Mouse (Mus musculus): ENCODE measurements around the gene Phc1. TPM values are rescaled to one million over a fixed set of nuclear protein-coding genes. Genes with fewer than 3 reads are reported as not detected.
A peak's percentile ranks its signal among the peaks of the same experiment; 100 is the strongest.

The Phc1 gene
- polyA plus RNA-seq, 1 experiment from 2014 or later: 6.5 TPM

GRCm38 (mm10) chr6:122269170-122269569, 71.2 kb downstream of the Phc1 start:
- WGBS: 76% methylated on average over 4 of the region's 4 CpGs
- H3K4me3 ChIP-seq (ENCODE audit: low read depth, low read length): no peak overlapping the region
- no peaks in the 10 kb centered on the region for H3K27me3 ChIP-seq (replicated peaks; ENCODE audit: insufficient read depth, low read length)
- no peaks in the 10 kb centered on the region for H3K4me1 ChIP-seq (ENCODE audit: insufficient read depth, low read depth, low read length)
- DNase-seq (ENCODE audit: low spot score): no peak
- no peak overlapping the region for H3K9ac ChIP-seq (replicated peaks; ENCODE audit: low read depth)
- H3K9me3 ChIP-seq (ENCODE audit: low read length): no peaks in the 10 kb centered on the region
- ATAC-seq: no peak
- no peak overlapping the region for H3K27ac ChIP-seq (ENCODE audit: low read length)
- no peak for TF ChIP-seq CTCF (IDR thresholded peaks at IDR 0.05)
- no peak for TF ChIP-seq EP300 (IDR thresholded peaks at IDR 0.05)
- no peaks in the 10 kb centered on the region for H3K36me3 ChIP-seq (ENCODE audit: insufficient read depth, low read length)
- no peak overlapping the region for H3K4me2 ChIP-seq (replicated peaks; ENCODE audit: low read depth, low read length)

- Histone ChIP-seq H3K36me3 (ENCODE audit: insufficient read depth, low read length) (no peaks in the 10 kb centered on the region), H3K9me3 (ENCODE audit: low read length) (no peaks in the 10 kb centered on the region), H3K4me1 (ENCODE audit: insufficient read depth, low read depth, low read length) (no peaks in the 10 kb centered on the region), H3K4me3 (ENCODE audit: low read depth, low read length) (no peak overlapping the region), H3K27me3 (replicated peaks; ENCODE audit: insufficient read depth, low read length) (no peaks in the 10 kb centered on the region), H3K4me2 (replicated peaks; ENCODE audit: low read depth, low read length) (no peak overlapping the region), H3K27ac (ENCODE audit: low read length) (no peak overlapping the region), H3K9ac (replicated peaks; ENCODE audit: low read depth) (no peak overlapping the region)
- peak; percentile 32 for DNase-seq (ENCODE audit: low spot score)
- ATAC-seq: no peak
- TF ChIP-seq CTCF (IDR thresholded peaks at IDR 0.05): no peak
- TF ChIP-seq EP300 (IDR thresholded peaks at IDR 0.05): no peak
- WGBS: 18% methylated on average over 3 of the region's 3 CpGs
These were observed 71.8 kb downstream of the Phc1 start for GRCm38 (mm10) chr6:122268561-122268960.

Other genes starting within 250 kb of the Phc1 start
- not detected in 2 replicates for gene Klrg1, start 57.7 kb downstream of the Phc1 start, polyA plus RNA-seq (2015; fragmentation: Nextera tagmentation; extraction: Ambion mirVana)
- gene M6pr, start 31.8 kb downstream of the Phc1 start, polyA plus RNA-seq (2015; fragmentation: Nextera tagmentation; extraction: Ambion mirVana): 112 and 114 TPM in 2 replicates
- gene Rimklb, start 158.2 kb upstream of the Phc1 start, polyA plus RNA-seq (2015; fragmentation: Nextera tagmentation; extraction: Ambion mirVana): 0.99 and 1.6 TPM in 2 replicates
- gene Mfap5, start 165.3 kb upstream of the Phc1 start, polyA plus RNA-seq (2015; fragmentation: Nextera tagmentation; extraction: Ambion mirVana): 54.3 and 55.4 TPM in 2 replicates
- 0.05 TPM in 1 of 2 replicates, not detected in the other for gene Aicda, start 213.2 kb upstream of the Phc1 start, polyA plus RNA-seq (2015; fragmentation: Nextera tagmentation; extraction: Ambion mirVana)